Mouse (Mus musculus): ENCODE measurements around the gene Setdb1.

Setdb1 gene

DNA sequence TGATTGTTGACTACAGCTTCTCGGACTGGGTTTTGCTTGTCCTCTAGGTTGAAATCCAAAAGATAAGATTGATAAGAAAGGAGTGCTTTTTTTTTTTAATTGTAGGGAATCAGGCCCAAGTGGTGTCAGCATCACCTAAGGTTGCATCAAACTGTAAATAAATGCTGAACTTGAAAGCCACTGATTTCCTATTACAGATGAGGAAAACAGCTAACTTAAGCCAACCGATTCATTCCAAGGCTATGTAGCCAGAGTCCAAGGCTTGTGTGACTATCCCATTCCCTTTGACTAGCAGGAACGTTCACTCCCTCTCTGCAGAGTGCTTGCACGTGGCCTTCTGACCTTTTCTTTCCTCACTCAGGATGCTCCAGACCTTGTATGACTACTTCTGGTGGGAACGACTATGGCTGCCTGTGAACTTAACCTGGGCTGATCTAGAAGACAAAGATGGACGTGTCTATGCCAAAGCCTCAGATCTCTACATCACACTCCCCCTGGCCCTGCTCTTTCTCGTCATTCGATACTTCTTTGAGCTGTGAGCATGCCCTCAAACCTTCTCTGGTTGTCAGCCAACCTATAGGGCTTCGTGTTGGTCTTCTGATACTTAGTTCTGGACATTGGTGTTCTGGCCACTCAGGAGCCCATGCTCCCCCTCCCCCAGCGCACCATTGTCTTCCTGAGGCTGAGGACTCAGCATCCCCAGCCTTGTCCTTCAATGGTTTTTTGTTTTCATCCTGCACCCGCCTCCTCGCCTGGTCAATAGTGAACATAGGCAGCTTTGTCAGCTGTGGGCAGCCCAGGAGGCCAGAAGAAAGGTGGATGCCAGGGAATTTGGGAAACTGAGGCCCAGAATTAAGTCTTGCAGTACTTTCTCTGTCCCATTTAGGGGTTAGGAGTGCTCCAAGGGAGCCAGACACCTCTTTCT, 37.0 kb downstream of the Setdb1 start:
- peak; percentile 62; the same call in 1 of the 2 replicates for TF ChIP-seq GATA4 (IDR thresholded peaks at IDR 0.05; ENCODE audit: insufficient replicate concordance, low read length)

DNA sequence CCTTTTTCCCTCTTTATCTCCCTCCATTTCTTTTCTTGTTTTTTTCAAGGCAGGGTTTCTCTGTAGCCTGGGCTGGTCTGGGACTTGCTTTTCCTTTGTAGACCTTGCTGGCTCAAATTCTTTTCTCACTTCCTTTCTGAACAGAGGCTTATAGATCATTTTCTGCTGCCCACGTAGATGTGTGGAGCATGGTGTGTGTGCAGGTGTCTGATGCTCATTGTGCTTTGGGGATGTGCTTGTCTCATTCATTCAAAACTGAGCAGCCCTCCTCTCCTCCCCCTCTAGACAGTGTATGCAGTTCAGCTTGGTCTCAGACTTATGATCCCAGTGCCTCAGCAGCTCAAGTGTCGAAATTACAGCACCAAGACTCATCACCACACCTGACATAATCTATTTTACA, 37.9 kb downstream of the Setdb1 start:
- TF ChIP-seq GATA4 (IDR thresholded peaks at IDR 0.05; ENCODE audit: insufficient replicate concordance, low read length), result no peak

DNA sequence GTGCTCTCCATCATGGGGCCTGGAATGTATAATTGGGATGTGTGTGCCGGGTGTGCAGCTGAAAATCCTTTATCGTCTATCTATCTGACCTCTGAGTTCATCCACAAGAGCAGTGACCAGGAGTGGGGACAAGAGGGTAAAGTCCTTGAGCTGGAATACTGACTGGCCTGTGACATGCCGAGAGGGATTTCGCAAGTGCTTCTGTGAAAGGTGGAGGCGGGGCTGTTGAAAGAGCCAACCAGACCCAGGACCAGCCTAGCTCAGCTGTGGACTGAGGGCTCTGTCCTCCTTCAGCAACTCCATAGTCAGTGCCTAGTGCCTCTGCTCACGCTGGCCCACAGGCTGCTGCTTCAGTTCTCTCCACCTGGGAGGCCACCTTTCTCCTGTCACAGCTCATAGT, 38.5 kb downstream of the Setdb1 start:
- peak; percentile 95 for TF ChIP-seq GATA4 (IDR thresholded peaks at IDR 0.05; ENCODE audit: insufficient replicate concordance, low read length)

DNA sequence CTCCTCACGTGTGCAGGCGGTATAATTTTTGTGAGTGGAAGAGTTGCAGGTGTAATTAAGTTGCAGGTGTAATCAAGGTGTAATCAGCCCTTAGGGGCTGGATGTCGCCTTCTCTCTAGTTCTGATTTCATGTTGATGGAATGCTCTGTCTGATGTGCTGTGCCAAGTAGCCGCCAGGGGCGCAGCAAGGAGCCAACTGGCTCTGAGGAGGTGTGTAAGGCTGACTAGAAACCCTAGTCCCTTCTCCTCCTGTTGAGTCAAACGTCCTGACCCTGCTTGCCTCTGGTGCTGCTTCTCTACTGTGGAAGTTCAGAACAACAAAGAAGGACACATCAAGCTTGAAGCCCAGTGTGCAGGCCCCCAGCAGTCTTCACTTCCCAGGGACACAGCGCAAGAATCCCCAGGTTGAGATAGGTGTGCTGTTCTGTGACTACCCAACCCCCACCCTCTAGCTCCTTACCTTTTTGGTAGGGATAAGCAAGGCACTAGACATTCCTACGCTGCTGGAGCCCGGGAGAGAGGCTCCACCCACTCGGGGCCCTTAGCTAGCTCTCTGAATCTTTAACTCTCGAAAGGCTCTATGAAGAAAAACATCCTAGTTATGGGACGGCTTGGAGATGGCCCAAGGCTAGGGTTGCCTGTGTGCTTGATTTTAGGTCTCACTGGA, 39.5 kb downstream of the Setdb1 start:
- TF ChIP-seq GATA4 (IDR thresholded peaks at IDR 0.05; ENCODE audit: insufficient replicate concordance, low read length), result no peak

DNA sequence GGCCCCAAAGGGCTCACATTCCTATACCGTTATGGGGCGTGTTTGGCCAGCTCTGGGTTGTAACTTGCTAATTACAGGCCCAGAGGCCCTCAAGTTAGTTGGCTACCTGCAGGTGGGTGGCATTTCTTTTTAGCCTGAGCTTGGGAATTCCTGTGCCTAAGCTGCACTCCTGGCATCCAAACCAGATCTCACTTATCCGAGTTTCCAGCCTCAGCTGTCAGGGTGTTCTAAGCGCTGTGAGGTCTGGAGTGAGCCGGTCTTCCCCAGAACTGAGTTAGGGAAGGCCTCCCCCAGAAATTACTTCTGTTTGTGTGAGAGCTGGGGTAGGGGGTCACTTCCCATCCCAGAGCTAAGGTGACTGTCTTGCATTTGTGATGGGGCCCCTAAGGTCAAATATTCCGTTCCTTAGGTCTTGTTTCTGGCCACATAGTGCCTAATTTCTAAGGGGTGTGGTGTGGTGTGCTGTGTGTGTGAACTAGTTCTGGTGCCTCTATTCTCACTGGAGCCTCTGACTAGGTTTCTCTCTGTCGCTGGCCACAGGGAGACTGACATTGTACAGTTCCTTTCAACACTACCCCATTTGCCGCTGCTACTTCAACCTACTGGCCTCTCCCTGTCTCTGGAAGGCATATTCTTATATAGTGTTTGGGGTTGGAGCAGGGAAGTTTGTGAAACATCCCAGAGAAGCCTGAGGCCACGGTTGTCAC, 41.0 kb downstream of the Setdb1 start:
- TF ChIP-seq GATA4 (IDR thresholded peaks at IDR 0.05; ENCODE audit: insufficient replicate concordance, low read length), result no peak

- peak; percentile 20; the same call in 1 of the 2 replicates for TF ChIP-seq GATA4 (IDR thresholded peaks at IDR 0.05; ENCODE audit: insufficient replicate concordance, low read length)
Observed at GRCm38 (mm10) chr3:95315094-95315843, 41.7 kb downstream of the Setdb1 start.

GRCm38 (mm10) chr3:95314486-95315093, 42.4 kb downstream of the Setdb1 start, which contains the start of gene Cers2:
Gene Cers2 (plus strand): TSS chr3:95314791.
- TF ChIP-seq GATA4 (IDR thresholded peaks at IDR 0.05; ENCODE audit: insufficient replicate concordance, low read length), result no peak

GRCm38 (mm10) chr3:95314075-95314474, 42.9 kb downstream of the Setdb1 start:
- no peak for TF ChIP-seq GATA4 (IDR thresholded peaks at IDR 0.05; ENCODE audit: insufficient replicate concordance, low read length)

- TF ChIP-seq GATA4 (IDR thresholded peaks at IDR 0.05; ENCODE audit: insufficient replicate concordance, low read length), result no peak
Observed at GRCm38 (mm10) chr3:95313476-95313875, 43.5 kb downstream of the Setdb1 start.

DNA sequence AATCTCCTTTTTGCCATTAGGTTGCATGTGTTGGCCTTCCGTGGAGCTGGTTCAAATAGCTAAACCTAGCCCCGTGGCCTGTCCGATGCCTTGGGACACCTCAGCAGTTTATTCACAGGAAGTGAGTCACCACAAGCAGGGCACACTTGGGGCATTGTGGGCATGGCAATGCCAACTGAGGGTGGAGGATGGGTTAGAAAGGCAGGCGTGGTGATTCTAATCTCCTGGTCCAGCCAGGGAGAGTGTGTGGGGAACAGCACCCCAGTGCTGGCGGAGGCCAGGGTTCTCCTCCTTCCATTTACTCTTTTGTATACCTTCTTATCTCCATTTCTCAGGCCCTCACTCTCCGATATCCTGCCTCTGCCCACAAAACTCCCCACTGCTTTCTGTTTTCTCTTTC, 44.4 kb downstream of the Setdb1 start:
- no peak for TF ChIP-seq GATA4 (IDR thresholded peaks at IDR 0.05; ENCODE audit: insufficient replicate concordance, low read length)

- TF ChIP-seq GATA4 (IDR thresholded peaks at IDR 0.05; ENCODE audit: insufficient replicate concordance, low read length), result no peak
Observed at GRCm38 (mm10) chr3:95310968-95311882, 45.8 kb downstream of the Setdb1 start.

GRCm38 (mm10) chr3:95310496-95310895, 46.5 kb downstream of the Setdb1 start:
- TF ChIP-seq GATA4 (IDR thresholded peaks at IDR 0.05; ENCODE audit: insufficient replicate concordance, low read length), result no peak

DNA sequence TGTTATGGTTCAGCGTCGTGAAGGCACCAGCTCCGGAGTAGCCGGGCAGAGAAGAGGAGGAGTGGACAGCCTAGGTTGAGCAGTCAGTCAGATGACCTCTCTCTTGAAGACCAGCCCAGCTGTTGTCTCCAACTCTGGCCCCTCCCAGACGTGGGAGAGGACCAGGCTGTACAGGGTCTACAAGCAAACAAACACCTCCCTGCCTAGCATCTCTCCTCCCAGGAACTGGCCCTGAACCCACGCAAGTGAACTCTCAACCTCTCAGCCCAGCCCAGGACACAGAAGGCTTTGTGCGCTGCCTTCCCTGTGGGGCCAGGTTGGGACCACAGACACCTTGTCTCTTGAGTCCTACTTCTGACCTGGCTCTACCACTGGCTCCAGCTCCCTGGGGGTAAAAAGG, 49.9 kb downstream of the Setdb1 start, which contains the start of gene Anxa9:
TSS of gene Anxa9 (minus strand) at position 77 of the 400 bp plus-strand sequence.
- TF ChIP-seq GATA4 (IDR thresholded peaks at IDR 0.05; ENCODE audit: insufficient replicate concordance, low read length), result no peak
